Mouse (Mus musculus) intestine, postnatal 0 days (tissue): ENCODE data around the gene Txnrd1. TPM values are rescaled to one million over a fixed set of nuclear protein-coding genes. Genes with fewer than 3 reads are reported as not detected.

Experiments
- ATAC-seq: fragments of 200-750 bp; cut with Nextera tagmentation; 2 replicates; pipeline ENCODE4 v1.8.0; 2017; ENCODE audit warnings: mild to moderate bottlenecking, moderate TSS enrichment, moderate library complexity
- H3K27ac ChIP-seq: fragments of 300-500 bp; sonication (generic); 2 replicates; pipeline ENCODE4 v1.5.1; 2014; ENCODE audit warnings: mild to moderate bottlenecking, low read depth, low read length, moderate library complexity
- H3K27me3 ChIP-seq: fragments of 300-500 bp; sonication (generic); replicated peaks from 2 replicates; pipeline ENCODE4 v1.6.1; 2014; ENCODE audit warnings: low read length, mixed read lengths; ENCODE audit not compliant: control insufficient read depth, insufficient read depth
- H3K36me3 ChIP-seq: fragments of 300-500 bp; sonication (generic); 2 replicates; pipeline ENCODE4 v1.6.1; 2014; ENCODE audit warnings: mild to moderate bottlenecking, moderate library complexity; ENCODE audit not compliant: control insufficient read depth, insufficient read depth
- H3K4me1 ChIP-seq: fragments of 300-500 bp; sonication (generic); replicated peaks from 2 replicates; pipeline ENCODE4 v1.6.1; 2014; ENCODE audit warnings: antibody characterized with exemption, low read length, mixed read lengths; ENCODE audit not compliant: control insufficient read depth, insufficient read depth
- H3K4me2 ChIP-seq: fragments of 300-500 bp; sonication (generic); replicated peaks from 2 replicates; pipeline ENCODE4 v1.6.1; 2014; ENCODE audit warnings: low read depth, mild to moderate bottlenecking, moderate library complexity
- H3K4me3 ChIP-seq: fragments of 300-500 bp; sonication (generic); 2 replicates; pipeline ENCODE4 v1.5.1; 2014; ENCODE audit warnings: low read depth, low read length
- H3K9ac ChIP-seq: fragments of 300-500 bp; sonication (generic); 2 replicates; pipeline ENCODE4 v1.6.1; 2014; ENCODE audit warnings: mild to moderate bottlenecking, low read depth, low read length
- H3K9me3 ChIP-seq: fragments of 300-500 bp; sonication (generic); 2 replicates; pipeline ENCODE4 v1.6.1; 2016; ENCODE audit warnings: mixed run types; ENCODE audit not compliant: control insufficient read depth
- CTCF ChIP-seq: sonication (generic); IDR thresholded peaks from 2 replicates; pipeline ENCODE4 v1.5.1; 2016; ENCODE audit warnings: low read depth, mild to moderate bottlenecking, control low read depth, antibody characterized with exemption, moderate library complexity
- WGBS: fragments of 180-500 bp; shearing (Covaris S2); extraction: QIAGEN DNeasy Blood & Tissue Kit; methylation state at CpG from one replicate; pipeline ENCODE4 v1.1.7; 2014; 5-methylcytosine and 5-hydroxymethylcytosine counted together
- polyA plus RNA-seq: library from polyadenylated mRNA; unstranded; fragments of >200 nt; fragmentation: Nextera tagmentation; extraction: Ambion mirVana; gene quantifications from 2 replicates; pipeline ENCODE4 v1.2.1, GENCODE M21; 2015

The Txnrd1 gene
- polyA plus RNA-seq, 1 experiment from 2014 or later, result 67.7 TPM

DNA sequence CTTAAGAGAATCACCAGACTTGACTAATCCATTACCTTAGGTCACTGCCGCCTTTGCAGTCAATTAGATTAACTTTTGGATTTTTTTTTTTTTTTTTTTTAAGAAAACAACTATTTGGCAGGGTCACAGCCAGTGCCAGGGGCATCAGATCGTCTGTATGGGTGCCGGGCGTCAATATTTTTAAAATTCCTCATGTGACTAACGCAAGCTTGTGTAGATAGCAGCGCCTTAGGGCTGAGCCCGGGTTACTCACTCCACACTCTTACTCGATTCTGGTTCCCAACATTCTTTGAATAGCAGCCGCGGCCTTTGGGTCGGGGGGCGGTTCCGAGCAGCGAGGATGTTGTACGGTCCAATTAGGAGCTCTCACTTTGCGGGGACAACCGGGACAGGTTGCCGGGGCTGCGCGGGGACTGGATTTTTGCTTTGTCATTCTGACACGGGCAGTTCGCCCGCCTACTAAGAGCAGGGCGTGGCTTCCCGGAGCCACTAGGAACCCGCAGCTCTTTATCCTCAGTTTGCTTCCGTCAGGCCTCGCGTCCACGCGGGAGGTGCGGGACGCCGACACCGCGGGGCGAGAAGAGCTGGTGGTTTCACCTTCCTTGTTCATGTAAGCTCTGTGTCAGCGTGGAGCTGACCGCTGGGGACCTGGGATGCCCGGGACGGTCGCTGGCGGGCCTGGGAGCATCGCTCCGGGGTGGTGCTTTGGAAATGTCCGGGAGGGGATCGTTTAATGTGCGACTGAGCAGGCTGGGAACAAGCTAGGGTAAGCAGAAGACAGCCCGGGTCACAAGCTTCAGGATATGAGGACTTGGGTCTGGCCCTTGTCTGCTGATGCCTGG lies 25.2 kb downstream of the Txnrd1 start:
- ATAC-seq, result peak; percentile 85
- peak overlapping the region; percentile 61 for H3K9ac ChIP-seq
- H3K9me3 ChIP-seq, result no peaks in the 10 kb centered on the region
- under 1% methylated on average over 49 of the region's 49 CpGs for WGBS
- peak overlapping the region; percentile 68 for H3K4me3 ChIP-seq
- H3K27me3 ChIP-seq, result no peaks in the 10 kb centered on the region
- 0 out of 2 replicates have a peak, but pooled peaks cover 8% of the 10 kb centered on the region for H3K4me1 ChIP-seq
- TF ChIP-seq CTCF, result no peak
- peaks cover 6% of the 10 kb centered on the region; the same call in 1 of the 2 replicates for H3K36me3 ChIP-seq
- H3K4me2 ChIP-seq, result peak overlapping the region; percentile 78
- H3K27ac ChIP-seq, result peak overlapping the region; percentile 98

- Histone ChIP-seq H3K27me3 (no peaks in the 10 kb centered on the region), H3K9me3 (no peaks in the 10 kb centered on the region), H3K9ac (peak overlapping the region; percentile 61), H3K4me3 (peak overlapping the region; percentile 68), H3K4me2 (peak overlapping the region; percentile 78), H3K4me1 (0 out of 2 replicates have a peak, but pooled peaks cover 8% of the 10 kb centered on the region), H3K36me3 (peaks cover 12% of the 10 kb centered on the region; the same call in 1 of the 2 replicates), H3K27ac (peak overlapping the region; percentile 98)
- WGBS, result 1% methylated on average over 8 of the region's 8 CpGs
- ATAC-seq, result peak; percentile 57
- peak; percentile 72 for TF ChIP-seq CTCF
Observed at GRCm38 (mm10) chr10:82859533-82859915, 25.8 kb downstream of the Txnrd1 start.

DNA sequence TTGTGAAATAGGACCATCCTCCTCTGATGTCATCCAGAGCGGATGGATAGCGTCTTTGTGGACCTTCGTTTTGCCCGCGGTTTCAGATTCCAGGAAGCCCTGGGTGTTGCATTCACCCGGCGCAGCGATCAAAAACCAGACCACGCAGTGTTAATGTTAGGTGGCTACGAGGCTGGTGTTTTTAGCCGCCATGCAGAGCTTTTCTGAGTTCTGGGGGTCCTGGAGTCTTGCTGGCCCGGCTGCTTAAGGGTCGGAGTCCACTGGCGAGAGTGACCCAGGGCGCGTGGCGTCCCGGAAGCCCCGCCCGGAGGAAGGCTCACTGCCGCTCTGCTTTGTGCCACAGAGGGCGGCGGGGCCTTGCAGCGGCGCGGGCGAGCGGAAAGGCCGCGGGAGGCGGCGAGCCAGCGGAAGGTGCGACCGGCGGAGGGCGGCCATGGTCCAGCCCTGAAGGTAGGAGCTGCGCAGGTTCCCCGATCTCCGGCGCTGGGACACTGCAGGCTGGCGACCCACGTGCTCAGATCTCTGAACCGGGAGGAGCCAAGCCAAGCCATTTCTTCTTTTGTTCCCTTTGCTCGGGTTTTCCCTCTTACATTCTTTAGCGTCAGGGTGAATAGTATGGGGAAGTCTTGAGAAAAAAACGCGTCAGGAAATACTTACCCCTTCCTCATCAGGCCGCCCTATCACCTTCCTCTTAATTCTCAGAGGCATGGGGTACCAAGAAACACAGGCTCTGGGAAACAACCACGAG lies 26.6 kb downstream of the Txnrd1 start:
- peak; percentile 64 for ATAC-seq
- WGBS, result under 1% methylated on average over 50 of the region's 50 CpGs
- peak overlapping the region; percentile 78 for H3K4me2 ChIP-seq
- H3K27me3 ChIP-seq, result no peaks in the 10 kb centered on the region
- H3K9ac ChIP-seq, result peak overlapping the region; percentile 77
- H3K4me1 ChIP-seq, result 0 out of 2 replicates have a peak, but pooled peaks cover 8% of the 10 kb centered on the region
- H3K27ac ChIP-seq, result peak overlapping the region; percentile 98
- peak overlapping the region; percentile 68 for H3K4me3 ChIP-seq
- no peaks in the 10 kb centered on the region for H3K9me3 ChIP-seq
- TF ChIP-seq CTCF, result peak; percentile 39; the same call in 1 of the 2 replicates
- peaks cover 17% of the 10 kb centered on the region; the same call in 1 of the 2 replicates for H3K36me3 ChIP-seq

- WGBS, result 5% methylated on average over 8 of the region's 8 CpGs
- TF ChIP-seq CTCF, result no peak
- Histone ChIP-seq H3K9ac (peak overlapping the region; percentile 77), H3K36me3 (peaks cover 17% of the 10 kb centered on the region; the same call in 1 of the 2 replicates), H3K27me3 (no peaks in the 10 kb centered on the region), H3K27ac (peak overlapping the region; percentile 98), H3K4me1 (0 out of 2 replicates have a peak, but pooled peaks cover 8% of the 10 kb centered on the region), H3K9me3 (no peaks in the 10 kb centered on the region), H3K4me3 (peak overlapping the region; percentile 68), H3K4me2 (peak overlapping the region; percentile 78)
- no peak for ATAC-seq
Observed at GRCm38 (mm10) chr10:82860929-82861315, 27.2 kb downstream of the Txnrd1 start.

DNA sequence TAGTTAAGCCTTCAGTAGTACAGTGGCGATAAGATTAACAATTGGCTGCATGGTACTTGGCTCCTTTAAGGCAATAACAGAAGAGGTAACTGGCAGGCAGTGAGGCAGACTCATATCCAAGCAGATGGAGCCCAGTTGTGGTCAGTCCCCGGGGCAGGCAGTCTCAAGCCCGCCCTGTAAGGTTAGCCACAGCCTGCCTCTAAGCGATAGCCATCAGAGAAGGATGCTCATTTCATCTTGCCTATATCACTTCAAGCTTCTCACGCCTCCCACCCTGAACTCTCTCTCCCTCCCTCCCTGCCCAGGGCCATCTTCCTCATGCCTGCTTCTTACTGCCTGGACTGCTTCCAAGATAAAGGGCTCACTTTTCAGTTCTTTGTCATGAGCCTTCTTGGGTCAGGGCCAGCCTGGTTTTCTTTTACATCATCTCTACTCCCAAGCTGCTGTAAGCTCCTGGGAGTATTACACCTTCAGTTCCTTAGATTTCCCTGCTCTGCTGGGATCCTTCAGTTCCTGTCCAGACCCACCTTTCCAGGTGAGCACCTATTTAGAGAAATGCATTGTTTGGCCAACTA lies 29.4 kb downstream of the Txnrd1 start:
- H3K9me3 ChIP-seq, result no peaks in the 10 kb centered on the region
- no peaks in the 10 kb centered on the region for H3K27me3 ChIP-seq
- ATAC-seq, result no peak
- peaks cover 29% of the 10 kb centered on the region; the same call in 1 of the 2 replicates for H3K36me3 ChIP-seq
- H3K27ac ChIP-seq, result no peak overlapping the region
- H3K4me2 ChIP-seq, result no peak overlapping the region
- TF ChIP-seq CTCF, result no peak
- 0 out of 2 replicates have a peak, but pooled peaks cover 8% of the 10 kb centered on the region for H3K4me1 ChIP-seq
- no peak overlapping the region for H3K9ac ChIP-seq
- 69% methylated on average over 5 of the region's 5 CpGs for WGBS
- H3K4me3 ChIP-seq, result no peak overlapping the region
